Mouse (Mus musculus) kidney, adult 8-10 months (tissue): ENCODE results near the gene Med20.
"Not testable (repeated sequence)": the region's sequence is repeated elsewhere in the genome, so short reads cannot be mapped to it uniquely, and the experiment has no call there.

Experiments used
- DNase-seq, 2 experiments: peaks; one replicate each; pipeline ENCODE4 v3.0.0; 2022

Gene Med20

DNA sequence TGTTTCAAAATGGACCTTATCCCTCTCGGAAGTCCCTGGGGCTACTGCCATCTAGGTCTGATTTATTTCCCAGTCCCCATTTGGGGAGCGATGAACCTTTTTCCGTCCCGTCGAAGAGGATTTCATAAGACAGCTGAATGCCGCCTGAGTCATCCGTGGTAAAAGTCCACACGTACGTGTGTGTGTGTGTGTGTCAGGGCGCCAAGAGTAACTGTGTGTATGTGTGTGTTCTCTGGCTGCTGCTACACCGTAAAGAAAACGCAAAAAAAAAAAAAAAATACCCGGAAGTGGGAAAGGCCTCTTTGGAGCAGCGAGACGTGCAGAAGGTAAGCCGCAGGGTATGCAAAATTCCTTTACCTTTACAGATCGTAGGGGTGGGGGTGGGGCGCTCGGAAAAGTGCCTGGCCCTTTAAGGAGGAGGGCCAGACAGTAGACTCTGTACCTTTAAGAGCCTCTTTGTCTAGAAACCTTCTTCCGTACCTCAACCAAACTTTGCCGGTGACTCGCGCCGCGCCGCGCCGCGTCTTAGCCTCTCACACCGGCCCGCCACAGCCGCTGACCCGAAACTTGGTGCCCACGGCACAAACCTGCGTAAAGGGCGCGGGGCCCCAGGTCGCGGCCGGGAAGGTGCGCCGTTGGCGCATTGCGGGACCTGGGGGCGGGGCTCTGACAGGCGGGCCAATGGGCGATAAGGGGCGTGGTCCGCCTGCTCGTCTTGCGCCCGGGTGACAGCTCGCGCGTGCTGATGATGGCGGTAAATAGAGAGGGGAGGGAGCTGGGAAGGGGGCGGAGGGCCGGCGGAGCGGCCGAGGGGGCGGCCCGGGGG is 17.7 kb downstream of the Med20 start:
- peak; percentile 93 to 94 for DNase-seq

GRCm38 (mm10) chr17:47629717-47630677 is 18.6 kb downstream of the Med20 start:
- peak; percentile 28 to 40 for DNase-seq

GRCm38 (mm10) chr17:47630678-47631065 is 19.3 kb downstream of the Med20 start, which contains the start of gene Usp49:
TSS of gene Usp49 (plus strand) at chr17:47630690.
- DNase-seq: no peak

DNA sequence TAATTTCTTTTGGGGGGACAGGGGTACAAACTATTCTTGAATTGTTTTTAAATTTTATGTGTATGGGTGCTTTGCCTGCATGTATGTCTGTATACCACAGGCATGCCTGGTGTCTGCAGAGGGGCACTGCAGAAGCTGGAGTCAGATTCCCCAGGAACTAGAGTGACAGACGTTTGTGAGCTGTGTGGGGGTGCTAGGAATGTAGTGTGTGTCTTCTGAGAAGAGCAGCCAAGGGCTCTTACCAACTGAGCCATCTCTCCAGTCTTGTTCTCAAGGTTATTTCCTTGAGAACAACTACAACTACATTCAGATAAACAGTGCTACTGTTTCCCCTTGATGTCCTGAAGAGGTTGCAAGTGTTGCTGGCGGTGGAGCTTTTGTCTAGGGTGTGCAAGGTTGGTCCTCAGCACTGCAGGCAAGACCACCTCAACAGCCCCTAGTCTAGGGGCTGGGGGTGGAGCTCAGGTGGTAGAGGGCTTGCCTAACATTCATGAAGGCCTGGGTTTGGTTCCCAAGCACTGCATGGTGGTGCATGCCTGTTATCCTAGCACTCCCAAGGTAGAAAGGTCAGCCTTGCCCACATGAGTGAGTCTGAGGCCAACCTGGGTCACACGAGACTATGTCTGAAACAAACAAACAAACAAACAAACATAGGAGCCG is 20.9 kb downstream of the Med20 start:
- no peak for DNase-seq

- DNase-seq: no peak
Observed at GRCm38 (mm10) chr17:47633999-47634770, 22.8 kb downstream of the Med20 start.

DNA sequence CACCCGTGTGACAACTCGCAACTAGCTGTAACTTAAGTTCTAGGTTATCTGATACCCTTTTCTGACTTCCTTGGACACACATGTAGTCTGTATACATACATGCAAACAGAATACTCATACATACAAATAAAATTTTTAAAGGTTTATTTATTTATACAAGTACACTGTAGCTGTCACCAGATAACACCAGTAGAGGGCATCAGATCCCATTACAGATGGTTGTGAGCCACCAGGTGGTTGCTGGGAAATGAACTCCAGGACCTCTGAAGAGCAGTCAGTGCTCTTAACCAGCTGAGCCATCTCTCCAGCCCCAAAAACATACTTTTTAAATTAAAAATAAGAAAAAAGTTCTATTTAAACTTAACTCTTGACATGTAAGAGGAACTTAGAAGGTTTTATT is 31.6 kb downstream of the Med20 start:
- no peak for DNase-seq

DNA sequence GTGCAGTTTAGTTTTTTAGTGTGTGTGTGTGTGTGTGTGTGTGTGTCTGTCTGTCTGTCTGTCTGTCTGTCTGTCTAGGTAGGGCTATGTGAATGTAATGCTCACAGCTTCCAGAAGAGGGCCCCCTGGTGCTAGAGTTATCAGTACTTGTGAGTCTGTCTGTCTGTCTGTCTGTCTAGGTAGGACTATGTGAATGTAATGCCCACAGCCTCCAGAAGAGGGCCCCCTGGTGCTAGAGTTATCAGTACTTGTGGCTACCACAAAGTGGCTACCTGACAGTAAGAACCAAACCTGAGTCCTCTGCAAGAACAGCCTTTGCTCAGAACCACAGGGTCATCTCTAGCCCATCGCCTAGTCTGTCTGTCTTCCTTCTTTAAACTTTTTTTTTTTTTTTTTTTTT is 35.3 kb downstream of the Med20 start:
- DNase-seq: peak; percentile 68 to 85

DNA sequence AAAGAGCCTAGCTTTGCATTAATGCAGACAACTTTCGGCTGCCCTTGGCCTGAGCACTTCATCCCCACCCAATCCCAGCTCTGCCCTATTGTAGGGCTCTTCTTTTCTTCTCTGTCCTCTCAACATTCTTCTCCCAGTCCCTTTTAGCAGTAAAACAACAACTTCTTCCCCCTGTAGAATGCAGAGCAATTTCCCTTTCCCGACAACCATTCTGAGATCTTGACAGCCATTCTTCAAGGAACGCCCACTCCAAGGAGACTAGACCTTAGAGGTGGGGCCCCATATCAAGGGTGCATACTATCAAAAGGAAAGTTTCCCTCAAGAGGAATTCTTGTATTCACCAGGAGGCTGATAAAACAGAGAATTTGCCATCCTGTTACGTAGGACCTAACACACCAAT is 37.6 kb downstream of the Med20 start:
- no peak for DNase-seq

DNA sequence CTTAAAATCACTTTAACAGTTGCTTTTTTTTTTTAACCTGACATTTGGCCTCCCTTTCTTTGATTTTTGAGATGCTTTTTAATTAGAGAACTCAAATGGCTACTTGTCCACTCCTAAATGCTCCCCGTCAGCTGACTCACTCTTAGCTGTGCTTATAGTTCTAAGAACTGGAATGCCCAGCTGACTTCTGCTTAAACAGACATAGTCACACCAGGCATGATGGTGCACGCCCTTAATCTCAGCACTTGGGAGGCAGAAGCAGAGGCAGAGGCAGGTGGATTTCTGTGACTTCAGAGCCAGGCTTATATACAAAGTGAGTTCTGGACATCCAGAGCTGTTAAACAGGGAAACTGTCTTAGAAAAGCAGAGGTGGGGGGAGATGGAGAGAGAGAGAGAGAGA is 40.6 kb downstream of the Med20 start:
- DNase-seq: no peak

- not testable (repeated sequence) for DNase-seq
Observed at GRCm38 (mm10) chr17:47654346-47654745, 43.0 kb downstream of the Med20 start.

DNA sequence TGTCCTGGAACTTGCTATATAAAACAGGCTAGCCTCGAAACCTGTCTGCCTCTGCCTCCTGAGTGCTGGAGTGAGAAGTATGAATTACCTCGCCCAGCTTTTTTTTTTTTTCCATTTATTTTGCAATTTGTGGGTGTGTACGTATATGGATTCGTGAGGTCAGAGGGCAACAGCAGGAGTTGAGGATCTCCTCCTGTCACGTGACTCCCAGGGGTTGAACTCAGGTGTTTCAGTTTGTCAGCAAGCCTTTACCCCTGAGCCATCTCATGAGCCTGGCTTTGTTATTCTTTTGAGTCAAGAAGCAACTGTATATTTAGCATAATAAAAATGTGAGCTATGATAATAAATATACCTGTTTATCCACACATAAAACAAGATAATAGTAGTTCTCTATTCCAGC is 44.3 kb downstream of the Med20 start:
- DNase-seq: no peak

GRCm38 (mm10) chr17:47657901-47658300 is 46.5 kb downstream of the Med20 start:
- no peak for DNase-seq

GRCm38 (mm10) chr17:47658741-47659243 is 47.4 kb downstream of the Med20 start:
- DNase-seq: no peak

GRCm38 (mm10) chr17:47663009-47663713 is 51.8 kb downstream of the Med20 start:
- DNase-seq: no peak

DNA sequence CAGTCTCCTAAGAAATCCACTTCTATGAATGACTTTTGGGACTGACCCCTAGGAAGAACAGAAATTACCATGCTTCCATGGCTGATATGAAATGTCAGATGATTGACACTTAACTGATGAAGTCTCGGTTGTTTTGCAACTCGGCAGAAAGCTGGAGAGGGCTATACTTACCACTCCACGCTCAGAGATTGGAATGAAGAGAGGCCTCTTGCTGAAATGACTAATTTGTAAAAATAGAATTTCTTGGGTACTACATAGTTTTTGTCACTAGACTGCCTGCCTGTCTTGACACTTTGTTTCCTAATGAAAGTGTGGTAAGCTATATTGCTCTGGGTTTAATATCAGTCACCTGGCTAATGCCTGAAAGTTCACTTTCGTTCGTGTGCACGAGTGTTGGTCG is 53.1 kb downstream of the Med20 start:
- DNase-seq: no peak

- DNase-seq: no peak
Observed at GRCm38 (mm10) chr17:47669166-47669565, 57.8 kb downstream of the Med20 start.

GRCm38 (mm10) chr17:47671988-47672310 is 60.6 kb downstream of the Med20 start:
- DNase-seq: no peak

GRCm38 (mm10) chr17:47672311-47673111 is 61.1 kb downstream of the Med20 start:
- peak; percentile 54 to 66 for DNase-seq
